Mouse (Mus musculus) cerebellum, postnatal 4 days (tissue): ENCODE data around the gene Afap1l2.

Experiments used
- DNase-seq, 2 experiments: peaks; one replicate each; pipeline ENCODE4 v3.0.0; 2022; ENCODE audit warnings: low spot score in 2 of 2, mixed read lengths in 1 of 2

Afap1l2 gene

DNA sequence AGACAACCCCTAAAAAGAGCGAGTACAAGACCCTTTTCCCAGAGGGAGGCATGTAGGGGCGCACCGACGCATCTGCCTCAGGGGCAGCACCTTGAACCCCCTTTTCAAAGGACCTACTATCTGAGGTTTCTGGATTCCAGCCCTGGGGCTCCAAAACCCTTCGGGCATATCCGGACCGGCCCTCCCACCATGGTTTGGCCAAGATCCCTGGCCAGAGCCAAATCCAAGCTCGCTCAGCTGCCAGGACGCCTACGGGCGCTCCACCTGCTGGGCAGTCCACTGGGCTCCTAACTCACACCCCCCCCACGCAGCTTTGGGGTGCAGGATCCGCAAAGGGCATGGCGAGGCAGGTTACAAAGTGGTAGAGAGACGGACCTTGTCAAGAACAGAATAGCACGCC lies 737 bp downstream of the Afap1l2 start:
- peak in 1 of 2 experiments; percentile 30 for DNase-seq

DNA sequence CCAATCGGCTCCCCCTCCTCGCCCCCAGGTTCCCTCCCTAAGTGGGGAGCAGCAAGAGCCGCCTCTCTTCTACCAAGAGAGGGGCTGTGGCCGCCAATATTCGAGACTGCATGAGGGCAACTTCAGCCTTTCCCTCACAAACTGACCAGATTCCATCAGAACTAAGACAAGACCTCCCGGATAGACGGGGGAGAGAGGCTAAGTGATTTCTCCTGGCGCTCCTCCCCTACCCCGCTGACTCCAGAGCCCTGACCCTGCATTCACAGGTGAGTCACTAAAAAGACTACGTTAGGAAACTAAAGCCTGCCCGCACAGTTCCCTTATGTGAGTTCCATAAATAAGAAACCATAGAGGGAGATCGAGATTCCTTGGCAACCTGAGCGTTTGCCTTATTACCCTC lies 1.2 kb downstream of the Afap1l2 start:
- DNase-seq: no peak

DNA sequence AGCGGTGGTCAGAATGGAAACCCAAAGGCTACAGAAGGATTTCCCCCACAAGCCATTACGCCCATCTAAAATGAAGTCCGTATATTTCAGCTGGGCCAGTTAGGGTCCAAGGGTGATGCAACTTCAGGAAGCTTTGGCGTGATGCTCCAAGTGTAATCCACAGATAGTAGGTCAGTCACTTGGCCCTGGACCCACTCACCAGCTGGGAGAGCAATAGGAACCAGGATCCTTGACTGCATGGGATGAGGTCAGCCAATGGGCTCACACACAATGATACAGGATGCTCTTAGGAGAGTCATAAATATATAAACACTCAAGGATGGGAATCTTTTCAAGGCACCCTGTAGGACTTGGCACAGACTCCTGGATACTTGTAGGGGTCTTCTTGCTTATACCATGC lies 3.0 kb downstream of the Afap1l2 start:
- DNase-seq: no peak

DNA sequence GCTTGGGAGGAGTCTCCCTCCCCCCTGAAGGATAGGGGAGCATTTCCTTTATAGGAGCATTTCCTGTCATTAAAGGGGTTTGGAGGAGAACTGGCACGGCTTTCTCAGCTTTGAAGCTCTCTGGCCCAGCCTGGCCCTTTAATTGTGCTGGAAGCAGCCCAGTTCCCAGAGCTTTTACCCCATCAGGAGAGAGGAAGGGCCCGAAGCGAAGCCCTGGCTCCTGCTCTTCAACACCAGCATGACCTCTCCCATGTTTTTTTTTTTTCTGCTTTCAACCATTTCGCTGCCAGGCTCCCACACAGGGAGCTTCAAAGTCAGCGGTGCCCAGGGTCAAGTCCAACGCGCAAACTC lies 4.6 kb downstream of the Afap1l2 start:
- peak in 1 of 2 experiments; percentile 20 for DNase-seq

DNA sequence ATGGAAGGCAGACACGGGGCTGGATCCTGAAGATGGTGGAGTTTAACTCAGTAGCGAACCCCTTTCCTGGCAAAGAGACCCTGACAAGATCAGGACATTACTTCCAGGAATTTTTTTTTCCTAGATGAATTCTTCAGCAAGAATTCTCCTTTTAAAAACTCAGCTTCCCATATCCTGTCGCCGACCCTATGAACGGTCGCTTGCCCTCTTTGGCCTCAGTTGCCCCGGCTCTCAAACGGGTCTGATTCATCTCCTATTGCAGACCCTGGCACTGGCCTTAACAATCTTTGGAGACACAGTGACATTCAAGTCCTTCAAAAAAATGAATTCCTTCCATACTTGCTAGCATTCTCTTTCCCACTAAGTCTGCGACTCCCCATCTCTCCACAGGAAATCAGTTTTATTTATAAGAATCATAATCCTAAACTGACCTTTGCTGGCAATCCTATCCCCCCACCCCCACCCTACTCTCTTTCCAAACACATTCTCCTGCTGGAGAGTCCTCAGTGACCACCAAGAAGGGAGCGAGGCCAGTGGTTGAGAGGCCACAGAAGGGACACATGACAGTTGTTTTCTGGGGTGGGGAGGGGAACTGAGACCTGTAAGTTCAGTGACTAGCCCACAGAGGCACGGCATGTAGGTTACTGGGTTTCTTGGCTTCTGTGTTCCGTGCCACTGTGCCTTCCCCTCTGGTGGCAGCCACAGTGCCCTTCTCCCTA lies 5.1 kb downstream of the Afap1l2 start:
- DNase-seq: no peak

DNA sequence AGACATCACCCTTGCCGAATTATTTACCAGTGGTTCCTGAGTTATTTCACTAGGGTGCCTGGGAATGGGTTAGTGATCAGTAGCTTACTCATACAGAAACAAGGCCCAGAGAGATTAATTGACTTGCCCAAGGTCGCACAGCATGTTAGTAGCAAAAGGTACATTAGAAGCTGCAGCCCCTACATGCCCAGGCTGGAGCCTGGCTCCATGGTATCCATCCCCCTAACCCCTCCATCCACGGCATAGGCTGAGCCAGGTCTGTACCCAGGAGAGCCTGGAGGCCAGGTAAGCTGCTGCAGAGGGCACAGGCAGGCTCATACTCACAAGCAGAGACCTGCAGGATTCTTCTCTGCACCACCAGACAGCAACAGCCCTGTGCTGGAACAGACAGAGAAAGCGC lies 6.1 kb downstream of the Afap1l2 start:
- no peak for DNase-seq

DNA sequence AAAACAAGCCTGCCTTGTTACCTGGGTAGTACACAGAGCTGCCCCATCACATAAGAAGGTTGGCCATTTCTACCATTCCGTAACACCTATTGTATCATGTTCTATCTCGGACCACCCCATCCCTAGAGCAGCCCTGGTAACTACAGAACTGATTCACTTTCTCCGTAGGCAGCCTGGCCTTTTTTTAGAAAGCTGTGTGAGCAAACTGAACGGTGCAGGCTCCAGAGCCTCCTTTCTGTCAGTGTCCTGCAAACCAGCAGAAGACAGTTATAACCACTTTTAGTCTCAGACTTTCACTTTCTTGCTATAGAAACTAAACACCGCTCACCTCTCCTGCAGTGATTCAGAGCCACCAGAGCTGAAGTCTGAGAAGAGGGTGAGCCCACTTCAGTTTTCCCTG lies 7.4 kb downstream of the Afap1l2 start:
- no peak for DNase-seq

DNA sequence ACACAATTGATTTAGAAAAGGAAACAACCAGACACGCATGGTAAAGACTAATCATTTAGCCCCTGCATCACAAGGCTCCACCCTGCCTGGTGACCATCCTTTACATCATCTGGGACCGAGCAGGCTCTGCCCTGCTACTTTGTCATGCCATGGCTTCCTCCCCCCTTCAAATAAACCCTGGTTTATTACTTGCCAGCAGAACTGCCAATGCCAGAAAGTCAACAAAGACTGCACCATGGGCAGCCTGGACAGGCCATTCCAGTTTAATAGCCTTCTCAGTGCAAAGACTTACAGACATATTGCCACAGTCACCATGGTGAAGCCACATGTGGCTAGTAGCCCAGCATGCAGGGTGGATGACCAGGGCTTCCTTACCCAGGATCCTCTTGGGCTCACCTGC lies 8.2 kb downstream of the Afap1l2 start:
- peak in 1 of 2 experiments; percentile 19 for DNase-seq

DNA sequence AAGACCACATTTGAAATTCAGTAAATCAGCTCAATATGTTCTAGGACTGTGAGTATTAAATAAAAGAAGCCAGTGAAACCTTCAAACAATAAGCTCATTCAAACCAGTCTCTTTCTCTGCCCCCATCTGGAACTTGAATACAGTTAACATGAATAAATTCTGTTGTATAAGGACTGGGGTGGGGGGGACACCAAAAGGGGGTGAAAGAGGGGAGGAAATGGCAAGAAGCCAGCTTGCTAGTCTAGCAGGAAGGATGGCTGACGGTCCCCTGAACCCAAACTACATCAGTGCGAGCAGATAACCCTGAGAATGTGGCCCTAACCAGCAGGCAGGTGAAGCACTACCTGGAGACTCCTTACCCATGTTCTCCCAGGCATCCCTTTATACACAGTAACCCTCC lies 9.1 kb downstream of the Afap1l2 start:
- DNase-seq: no peak

DNA sequence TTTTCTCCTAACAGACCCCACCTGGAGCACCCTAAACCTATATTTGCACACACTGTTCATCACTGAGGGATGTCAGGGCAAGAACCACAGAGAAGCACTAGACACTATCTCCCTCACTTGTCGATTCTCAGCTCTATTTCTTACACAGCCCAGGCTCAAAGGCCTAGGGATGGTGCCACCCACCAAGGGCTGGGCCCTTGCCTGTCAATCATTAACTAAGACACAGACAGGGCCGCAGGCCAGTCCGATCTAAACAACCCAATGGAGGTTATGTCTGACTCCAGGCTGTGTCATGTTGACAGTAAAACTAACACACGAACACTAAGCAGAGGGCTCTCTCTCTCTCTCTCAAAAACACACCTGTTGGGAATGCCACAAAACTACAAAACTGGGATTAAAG lies 9.7 kb downstream of the Afap1l2 start:
- DNase-seq: no peak

DNA sequence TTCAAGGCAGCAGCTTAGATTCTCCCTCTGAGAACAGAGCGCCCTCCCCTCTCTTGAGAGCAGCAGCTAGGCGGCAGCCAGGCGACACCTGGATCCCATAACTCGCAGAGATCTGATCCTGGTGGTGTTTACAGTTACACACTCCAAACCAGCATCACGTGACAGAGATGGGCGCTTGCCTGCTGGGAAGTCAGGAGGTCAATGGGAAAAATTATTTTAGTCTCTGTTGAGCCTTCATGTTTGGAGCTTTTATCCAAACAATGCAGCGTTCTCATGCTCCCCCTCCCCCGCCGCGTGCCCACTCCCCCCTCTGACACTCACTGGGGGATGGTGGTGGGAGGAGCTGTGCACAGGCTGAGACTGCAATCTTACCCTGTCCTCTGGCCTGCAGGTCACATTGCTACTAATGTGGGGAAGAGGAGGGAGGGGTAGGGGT lies 10.8 kb downstream of the Afap1l2 start:
- no peak for DNase-seq

DNA sequence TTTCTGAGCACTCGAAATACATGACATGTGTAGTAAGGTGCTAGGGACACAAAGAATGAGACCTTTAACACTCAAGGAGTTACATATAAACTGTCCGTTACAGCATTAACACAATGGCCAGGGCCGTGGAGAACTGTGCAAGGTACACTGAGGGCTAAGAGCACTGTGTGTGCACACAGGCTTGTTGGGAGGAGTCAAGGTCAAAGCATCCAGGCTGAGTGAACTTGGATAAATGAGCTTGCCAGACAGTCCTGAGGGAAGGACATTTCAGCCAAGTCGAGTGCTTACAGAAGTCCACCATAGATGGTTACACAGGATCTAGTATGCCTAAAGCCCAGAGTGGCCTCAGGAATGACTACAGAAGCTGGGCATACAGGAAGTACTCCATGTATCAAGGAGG lies 12.6 kb downstream of the Afap1l2 start:
- no peak for DNase-seq

DNA sequence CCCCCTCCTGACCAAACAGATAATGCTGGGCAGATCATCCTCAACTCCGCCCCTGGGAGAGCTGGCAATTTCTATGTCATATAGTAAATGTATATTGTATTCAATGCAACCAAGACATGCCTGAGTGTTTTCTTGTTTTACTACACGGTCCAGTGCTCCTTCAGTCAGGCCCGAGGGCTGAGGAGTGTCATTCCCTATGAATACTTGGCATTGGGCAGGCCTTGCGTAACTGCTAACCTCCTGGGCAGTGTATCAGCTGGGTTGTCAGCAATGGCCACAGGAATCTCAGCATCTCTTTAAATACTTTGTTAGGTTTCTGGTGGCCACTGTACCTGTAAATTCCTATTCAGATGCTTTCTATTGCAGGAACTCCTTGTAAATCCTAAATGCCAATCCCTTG lies 13.4 kb downstream of the Afap1l2 start:
- no peak for DNase-seq

DNA sequence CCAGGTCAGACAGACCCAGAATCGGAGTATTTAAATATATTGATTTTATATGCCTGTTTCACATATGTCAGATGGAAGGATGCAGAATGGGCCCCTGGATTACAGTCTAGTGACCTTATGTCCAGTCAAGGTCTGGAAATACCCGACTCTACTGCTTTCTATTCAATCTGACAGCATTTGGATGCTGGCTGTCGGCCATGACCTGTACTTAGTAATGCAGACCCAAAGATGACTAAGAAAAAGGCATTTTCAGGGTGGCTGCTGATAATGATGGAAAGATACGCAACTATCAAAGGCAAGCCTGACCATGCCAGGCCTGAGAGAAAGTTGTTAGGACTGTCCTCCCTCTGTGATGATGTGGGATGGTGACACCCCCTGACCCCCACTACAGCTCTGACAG lies 14.3 kb downstream of the Afap1l2 start:
- no peak for DNase-seq

DNA sequence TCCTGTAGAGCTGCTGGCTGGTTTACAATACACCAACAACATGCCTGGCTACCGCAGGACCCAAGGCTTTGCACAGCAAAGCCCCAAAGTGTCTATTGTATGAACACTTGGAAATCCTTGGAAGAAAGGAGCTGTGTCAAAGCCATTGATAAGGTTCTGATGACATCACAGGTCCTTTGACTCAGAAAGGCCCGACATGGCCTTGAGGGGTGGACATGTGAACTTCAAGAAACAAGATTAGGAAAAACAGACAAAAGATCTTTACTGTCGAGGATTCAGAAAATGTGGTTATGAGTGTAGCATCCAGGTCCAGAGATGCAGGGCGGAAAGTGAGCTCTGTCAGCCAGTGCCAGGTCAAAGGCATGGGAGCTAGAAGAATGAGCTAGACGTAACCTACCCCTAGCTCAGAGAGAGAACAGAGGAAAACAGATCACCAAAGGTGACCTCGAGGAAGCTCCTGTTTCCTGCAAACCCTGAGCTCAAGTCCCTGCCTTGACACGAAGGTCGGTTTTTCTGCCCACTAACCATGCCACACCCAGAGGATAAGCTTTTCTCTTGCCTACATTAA lies 15.0 kb downstream of the Afap1l2 start:
- no peak for DNase-seq

DNA sequence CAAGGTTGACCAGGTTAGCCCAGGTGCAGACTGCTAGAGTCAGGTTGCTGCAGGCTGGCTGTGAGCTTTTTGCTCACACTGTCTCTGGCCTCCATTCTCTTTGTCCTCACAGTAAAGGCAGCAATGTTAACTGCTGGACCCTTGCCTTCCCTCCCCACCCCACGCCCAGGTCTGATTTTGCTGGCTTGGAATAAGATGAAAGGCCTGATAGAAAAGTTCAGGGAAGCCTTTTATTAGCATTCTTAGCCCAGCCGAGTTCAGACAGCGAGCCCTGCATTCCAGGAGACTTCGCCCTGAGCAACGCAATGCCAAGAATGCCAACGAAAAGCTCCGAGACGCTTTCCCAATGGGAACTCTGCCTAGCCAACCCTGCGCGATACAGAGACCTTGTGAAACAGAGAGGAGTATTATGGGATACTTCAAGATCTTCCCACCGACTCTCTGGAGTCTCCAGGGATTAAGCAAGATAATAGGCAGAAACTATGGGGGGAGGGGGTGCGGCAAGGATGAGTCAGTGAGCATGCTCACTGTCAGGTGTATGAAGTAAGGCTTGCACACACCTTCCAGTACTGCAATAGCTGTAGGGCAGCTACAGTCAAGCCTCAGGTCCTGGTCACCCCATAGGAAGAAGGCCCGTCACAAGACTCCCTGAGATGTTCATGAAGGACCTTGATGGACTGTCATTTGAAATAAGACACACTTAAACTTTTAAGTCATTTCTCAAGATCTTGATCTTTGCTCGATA lies 17.5 kb downstream of the Afap1l2 start:
- no peak for DNase-seq

DNA sequence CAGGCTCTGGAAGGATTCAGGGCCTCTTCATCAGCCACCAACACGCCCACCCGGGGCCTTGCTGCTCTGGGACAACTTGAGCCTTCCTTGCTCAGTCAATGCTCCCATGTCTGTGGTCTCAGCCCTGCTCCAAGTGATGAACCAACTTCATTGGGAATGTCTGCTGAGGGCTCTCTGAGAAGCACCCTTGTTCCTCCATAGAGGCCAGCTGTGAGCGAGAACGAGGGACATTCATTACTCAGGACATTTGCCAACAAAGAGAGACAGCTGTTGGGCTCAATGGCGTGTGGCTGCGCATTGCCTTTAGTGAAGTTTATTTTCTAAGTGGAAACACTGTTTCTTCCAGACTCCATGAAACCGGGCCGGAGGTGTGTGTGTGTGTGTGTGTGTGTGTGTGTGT lies 18.9 kb downstream of the Afap1l2 start:
- no peak for DNase-seq

DNA sequence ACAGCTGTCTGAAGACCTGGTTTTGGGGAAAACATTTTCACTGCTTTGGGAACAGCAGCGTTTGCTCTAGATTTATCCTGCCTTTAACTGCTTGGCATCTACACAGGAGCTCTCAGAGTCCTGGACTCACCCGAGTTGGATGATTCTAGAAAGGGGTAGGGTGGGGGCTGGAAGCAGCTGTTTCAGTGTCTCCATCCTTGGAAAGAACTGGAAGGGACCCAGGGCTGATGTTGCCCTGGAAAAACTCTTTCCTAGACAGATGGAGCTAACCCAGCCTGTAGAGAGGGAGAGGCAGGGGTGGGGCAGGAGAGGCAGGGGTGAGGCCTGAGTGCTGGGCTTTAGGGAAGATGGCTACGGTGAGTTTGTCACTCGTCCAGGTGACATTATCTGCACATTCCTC lies 23.8 kb downstream of the Afap1l2 start:
- DNase-seq: no peak

DNA sequence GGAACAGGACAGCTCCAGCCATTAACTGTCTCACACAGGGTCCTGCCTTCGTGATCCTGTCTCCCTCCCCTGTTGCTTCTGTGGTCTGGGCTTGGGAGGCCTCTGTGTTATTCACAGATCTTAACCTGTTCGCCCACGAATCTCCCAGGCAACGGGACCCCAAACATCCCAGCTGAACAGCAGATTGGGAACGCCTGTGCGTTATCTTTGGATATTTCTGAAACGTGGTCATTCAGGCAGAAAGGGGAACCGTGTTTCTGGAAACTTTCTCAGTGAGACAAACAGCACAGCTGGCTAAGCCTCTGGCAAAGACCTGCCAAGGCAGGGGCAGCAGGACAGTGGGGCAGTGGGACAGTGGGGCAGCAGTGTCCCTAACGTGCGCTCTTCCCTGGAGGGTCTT lies 24.3 kb downstream of the Afap1l2 start:
- no peak for DNase-seq

DNA sequence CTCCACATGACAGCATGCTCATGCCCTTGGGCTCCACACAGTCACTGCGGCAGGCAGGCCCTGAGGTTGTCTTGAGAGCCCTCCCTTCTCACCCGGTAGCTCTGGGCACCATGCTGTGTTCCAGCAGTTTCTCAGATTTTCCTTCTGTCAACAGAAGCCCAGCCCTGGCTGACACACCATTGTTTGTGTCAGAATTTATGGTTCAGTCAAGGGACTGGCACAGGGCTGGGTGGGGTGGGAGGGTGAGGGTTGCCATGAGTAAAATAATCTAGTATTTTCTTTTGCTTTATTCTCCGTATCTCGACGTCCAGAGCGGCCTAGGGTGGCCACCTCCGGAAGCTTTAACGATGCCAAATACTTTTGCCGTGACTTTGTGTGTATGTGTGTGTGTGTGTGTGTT lies 26.3 kb downstream of the Afap1l2 start:
- no peak for DNase-seq

DNA sequence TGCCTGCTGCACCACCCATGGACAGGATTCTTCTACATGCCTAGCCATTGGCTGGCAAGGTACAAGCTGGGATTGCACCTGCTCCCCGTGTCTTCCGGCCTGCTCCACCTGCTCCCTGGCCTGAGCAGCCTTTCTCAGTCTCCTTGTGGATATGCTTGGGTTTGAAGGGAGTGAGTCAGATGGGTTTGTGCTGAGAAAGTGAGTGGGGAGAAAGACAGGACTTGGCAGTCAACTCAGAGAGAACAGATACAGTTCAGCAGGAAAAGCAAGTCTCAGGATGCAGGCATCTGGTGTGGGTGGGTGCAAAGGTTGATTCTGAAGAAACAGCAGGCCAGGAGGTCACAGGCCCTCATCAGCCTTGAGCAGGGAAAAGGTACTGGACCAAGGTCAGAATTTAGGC lies 27.2 kb downstream of the Afap1l2 start:
- no peak for DNase-seq

DNA sequence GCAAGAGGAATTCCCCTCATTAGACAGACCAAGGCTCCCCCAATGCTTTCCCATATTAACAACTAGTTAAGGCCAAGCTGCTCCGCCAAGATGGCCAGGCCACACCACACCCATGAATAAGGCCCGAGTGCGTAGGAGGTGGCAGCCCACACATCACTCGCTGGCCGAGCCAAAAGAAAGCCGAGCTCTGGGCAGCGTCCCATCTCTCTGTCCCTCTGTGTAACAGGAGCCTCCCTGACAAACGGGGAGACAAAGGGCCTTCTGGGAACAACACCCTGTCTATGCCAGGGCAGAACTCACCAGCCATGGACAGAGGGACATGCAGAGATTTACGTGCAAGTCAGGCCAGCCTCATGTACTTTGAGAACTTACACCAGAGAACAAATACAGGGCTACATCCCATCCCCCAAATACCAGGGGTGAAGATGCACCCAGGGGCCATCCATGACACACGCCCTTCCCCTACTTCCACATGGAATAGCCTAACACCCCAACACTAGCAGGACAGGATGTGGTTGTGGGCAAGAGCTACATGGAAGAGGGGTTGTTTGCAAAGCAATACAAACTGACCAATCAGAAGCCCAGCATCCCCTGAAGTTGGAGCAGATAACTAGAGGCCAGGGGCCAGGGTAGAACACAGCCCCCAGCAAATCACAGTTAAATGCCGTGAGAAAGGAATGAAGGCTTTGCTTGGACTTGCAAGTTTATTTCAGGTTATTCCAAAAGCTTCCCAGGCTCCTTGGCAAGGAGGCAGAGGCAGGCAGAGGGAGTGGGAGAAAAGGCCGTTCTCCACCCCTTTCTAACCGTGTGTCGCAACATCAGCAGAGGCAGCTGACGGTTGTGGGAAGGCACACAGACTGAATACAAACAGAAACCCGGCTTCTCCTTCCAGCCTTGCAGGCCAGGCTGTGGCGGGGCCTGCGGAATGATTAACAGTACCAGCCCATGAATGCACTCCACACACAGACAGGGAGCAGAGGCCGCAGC lies 30.8 kb downstream of the Afap1l2 start:
- peak in 1 of 2 experiments; percentile 30 for DNase-seq
